Mouse (Mus musculus) thymus, postnatal 4 days (tissue): ENCODE results near the gene Focad.

Experiments used
- DNase-seq: peaks from one replicate; pipeline ENCODE4 v3.0.0; 2021

The Focad gene

DNA sequence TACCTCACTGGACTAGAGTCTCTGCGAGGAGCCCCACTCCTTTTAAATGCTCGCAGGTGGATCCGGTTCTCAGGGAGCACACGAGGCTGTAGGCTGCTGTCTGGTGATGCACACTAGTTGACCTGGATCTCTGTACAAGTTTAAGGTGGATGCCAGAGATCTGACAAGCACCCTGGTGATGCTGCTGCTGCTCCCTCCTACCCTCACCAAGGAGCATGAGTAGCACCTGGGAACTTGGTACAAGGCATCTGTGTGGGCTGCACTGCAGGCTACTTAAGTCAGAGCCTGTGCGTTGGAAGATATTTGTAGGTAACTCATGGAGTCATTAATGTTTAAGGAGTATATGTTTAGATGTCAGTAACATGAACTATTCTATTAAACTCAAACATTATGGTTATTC, 62.5 kb downstream of the Focad start:
- no peak for DNase-seq

DNA sequence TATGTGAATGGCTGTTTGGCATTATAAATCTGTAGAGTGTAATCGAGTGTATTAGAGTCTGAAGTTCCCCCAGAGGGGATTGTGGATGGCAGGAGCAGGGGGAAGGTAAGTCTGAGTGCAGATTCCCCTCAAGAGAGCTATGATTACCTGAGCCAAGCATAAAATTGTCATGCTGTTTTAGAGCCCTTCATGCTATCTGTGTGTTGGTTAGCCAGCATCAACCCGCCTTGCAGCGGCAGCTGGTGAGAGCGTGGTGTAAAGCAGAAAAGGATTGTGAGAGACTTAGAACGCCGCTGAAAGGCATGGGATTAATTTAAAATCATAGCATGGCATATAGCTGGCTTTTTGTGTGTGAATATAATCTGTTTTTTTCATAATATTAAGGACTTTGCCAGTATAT, 63.2 kb downstream of the Focad start:
- DNase-seq = no peak

DNA sequence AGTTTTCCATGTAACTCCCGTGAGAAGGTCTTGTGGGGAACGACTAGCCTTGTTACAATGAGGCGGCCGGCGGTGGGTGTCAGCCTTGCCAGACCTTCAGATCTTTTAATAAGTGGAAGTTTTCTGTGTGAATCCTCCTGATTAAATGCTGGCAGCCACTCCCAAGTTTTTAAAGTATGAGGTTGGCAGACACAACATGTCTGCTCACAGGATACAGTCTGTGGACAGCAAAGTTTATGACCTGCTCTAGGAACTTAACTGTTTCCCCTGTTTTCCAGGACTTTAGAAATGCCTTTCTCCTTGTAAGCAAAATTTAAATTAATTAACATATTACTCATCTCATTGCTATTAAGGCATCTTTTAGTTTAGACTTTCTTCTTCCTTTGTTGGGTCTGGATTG, 64.8 kb downstream of the Focad start:
- no peak for DNase-seq

DNA sequence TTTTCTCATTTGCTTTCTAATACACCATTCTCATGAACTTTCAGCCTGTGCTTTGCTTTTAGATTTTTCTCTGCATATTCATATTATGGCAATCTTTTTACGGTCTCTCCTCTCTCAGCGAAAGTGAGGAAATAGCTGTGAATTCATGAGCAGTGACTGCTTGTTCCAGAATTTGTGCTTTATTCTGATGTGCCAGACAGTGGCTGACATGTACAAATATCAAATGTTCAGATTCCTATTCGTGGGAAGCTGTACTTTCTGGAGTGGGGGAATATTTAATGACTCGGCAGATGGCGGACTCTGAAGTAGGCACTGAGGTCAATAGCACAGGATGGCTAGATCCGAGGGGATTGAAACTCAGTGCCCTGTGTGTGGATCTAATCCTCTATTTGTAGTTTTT, 65.3 kb downstream of the Focad start:
- DNase-seq = no peak

DNA sequence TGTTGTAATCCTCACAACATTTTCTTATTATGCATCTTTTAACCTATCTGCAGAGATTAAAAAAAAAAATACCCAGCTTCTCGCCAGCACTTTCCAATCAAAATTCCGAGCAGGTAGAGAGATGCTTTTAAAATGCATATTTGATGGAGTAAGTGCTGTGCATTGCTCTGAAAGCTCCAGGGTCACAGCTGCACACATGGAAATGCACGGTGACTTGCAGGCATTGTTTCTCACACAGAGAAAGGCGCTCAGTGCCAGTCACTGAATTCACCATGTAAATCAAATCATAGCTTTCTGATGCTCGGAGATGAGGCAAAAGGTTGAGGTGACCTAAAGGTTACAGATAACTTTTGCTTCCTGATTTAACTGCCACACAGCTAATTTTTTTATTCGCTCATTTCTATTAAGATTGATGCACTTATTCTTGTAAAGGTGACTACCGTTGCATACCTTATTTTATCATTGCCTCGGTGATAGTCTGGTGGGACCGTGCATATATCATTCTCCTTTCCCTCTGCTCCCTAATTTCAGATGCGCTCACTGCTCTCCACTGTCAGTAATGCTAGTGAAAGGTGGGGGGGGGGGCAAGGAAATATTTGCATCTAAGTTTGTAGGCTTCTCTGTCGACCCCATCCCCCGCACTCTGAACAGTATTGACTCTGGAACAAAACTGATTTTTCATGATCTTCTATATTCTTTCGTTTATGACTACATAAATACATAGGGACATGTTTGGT, 69.2 kb downstream of the Focad start:
- DNase-seq = no peak

DNA sequence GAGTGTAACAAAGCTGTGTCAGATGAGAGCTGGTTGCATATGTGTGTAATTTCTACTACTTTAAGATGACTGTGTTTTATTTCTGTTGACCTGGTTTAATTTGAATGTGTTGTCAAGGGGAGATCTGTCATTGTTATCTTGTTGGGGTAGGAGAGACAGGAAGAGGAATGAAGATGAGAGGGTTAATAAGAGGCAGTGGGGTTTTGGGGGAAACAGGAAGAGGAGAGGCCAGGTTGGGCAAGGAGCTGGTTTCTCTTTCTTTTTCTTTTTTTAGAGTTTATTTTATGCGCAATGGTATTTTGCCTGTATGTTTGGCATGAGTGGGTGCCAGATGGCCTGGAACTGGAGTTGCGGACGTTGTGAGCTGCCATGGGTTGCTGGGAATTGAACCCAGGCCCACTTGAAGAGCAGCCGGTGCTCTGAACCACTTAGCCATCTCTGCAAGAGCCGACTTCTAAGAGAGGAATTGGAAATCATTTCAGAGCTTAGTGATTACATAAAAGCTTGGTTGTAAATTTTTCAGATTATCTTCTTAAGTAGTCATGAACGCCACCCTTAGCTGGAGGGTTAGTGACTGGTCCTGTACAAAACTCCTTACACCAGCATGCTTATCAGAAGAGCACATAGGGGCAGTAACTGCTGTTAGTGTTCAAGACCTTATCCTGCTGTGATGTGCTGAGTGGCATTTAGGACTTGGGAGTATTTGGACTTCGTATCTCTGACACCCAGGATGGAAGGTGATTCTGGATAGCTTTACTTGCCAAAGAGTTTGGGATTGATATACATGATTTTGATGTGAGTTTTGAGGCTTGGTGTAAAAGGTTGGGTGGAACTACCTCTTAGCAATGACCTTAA, 72.8 kb downstream of the Focad start:
- peak; percentile 37 for DNase-seq

DNA sequence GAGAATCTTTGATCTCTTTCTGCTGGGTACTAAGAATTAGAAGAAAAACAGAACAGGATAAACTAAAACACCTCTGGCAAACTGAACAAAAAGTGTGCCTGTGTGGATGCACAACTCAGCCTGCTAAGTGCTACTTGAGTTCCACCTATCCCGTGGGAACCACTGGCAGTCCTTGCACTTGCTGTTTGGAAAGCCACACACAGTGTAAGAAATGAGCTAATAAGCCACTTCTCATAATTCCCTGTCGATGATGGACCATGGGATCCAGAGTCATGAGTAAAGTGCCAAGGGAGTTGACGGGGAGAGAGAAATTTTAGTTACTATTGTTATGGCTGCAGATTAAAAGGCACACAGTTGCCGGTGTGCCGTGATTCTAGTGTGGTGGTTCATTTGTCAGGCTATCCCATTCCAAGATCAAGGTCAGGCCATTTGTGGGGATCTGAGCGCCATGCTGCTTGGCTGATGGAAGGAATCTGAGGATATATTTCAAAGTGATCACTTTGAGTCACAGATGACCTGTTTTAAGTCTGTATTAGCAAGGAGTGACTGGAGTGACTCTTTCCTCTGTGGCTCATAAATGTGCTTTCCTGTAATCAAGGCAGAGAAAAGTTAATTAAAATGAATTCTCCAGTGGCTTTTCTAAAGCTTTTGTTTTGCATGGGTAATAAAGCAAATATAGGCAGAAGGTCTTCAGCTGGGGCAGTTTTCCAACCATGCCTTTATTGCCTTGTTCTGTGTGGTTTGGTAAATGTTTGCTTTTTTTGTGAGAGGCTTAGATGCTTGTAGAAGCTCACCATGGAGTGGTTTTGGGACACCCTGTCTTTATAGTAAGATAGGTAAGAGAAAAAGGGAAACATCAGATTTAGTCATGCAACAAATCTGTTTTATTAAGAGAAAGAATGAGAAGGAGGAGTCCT, 80.9 kb downstream of the Focad start:
- no peak for DNase-seq

DNA sequence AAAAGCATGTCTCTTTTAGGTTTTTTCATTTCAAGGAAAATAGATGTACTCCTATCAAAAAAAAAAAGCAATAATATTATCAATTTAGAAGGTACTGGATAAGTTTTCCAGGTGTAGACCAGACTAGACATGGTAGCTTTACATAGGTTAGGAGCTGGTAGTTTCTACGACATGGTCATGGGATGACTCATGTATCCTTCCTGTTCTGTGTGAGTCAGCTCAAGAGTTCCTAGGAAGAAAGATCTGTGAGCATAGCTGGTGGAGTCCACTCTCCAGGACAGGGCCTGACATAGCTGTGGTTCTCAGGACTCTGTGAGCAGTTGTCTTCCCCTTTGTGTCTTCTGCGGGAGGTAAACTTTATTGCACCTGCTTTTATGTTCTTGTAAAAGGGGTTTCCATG, 84.9 kb downstream of the Focad start:
- no peak for DNase-seq

DNA sequence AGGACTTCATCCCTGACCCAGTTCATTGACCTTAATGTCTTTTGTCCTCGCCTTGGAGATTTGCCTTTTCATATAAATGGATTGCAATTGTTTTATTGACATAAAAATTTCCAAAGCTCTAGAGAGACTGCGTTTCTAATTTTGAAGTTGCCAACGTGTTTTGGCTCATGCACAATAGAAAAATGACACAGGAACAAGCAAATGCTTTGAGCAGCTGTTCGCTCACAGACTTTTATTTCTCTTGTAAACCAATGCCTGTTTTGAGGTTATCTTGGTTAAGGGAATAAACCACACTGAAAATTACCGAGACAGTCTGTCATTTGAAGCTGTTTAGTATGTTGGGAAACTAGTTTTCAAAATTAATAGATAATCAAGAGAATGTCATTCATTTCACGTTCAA, 89.9 kb downstream of the Focad start:
- DNase-seq = no peak

DNA sequence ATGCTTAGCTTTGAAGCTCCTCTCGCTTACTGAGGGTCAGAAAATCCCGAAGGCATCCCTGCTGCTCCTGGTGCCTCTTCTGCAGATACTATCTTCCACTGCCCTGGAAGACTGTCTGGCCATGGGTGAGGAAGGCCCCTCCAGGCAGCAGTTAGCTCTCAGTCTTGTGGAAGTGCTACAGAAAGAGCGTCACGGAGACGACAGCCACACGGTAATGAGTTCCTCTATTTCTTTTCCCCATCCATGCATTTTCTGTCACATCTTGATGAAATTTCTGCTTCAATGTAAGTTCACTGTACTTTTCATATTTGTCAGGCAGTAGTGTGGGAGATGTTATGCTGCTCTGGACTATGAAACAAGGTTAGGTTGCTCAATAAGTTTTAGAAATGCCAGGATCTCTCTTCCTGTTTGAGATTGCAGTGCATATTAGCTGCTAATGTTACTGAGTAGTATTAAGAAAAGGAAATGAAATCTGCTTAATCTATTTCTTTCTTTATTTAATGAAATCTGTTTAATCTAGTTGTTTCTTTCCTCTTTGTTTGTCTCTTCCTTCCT, 91.5 kb downstream of the Focad start:
- no peak for DNase-seq

DNA sequence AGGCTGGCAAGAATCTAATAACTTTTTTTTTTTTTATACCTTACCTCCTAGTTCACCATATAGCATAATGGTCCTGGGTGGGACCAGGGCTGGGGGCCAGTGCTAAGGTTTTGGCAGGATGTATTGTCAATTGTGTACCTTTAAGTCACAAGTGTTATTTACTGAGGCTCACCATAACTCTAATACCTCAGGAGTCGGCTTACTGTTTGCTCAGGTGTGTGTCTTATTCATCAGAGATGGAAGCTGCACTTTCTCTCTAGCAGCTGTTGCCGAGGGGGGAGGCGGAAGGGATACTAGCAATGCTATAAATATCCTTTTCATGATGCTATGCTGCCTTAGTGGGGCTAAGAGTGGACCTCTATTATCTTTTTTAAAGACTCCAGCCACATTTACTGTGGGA, 93.2 kb downstream of the Focad start:
- no peak for DNase-seq

DNA sequence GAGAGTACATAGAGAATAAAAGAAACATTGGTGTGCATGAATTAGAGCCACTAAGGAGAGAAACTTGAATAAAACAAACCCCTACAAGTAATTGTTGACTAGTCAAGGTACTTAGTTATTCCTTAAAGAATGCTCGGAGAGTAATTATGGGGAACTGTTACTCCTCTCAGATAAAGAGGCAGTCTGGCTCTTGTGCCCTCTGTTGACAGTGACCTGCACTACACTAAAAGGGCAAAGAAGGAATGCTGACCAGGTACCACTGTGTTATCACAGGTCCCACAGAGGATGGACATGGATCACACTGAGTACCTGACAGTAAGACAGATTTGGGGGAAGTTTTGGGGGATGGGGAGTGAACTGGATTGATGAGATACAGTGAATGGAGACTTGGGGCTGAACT, 95.1 kb downstream of the Focad start:
- DNase-seq = peak; percentile 29

DNA sequence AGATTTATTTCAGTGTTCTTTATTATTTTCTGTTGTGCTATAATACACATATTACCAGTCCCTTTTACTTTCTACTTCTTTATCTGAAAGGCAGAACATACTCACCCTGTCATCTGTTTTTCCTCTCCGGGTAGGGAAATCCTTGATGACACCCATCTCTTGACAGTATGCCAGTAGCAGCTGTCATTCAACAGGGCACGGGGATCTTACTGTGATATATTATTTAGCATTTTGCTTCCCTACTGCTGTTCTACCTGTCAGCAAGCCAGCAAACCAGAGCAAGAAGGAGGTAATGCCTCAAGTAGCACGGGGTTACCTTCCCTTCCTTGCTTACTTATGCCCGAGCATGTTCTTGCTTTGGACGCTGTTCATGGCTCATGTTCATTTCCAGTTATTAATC, 99.8 kb downstream of the Focad start:
- DNase-seq = no peak

DNA sequence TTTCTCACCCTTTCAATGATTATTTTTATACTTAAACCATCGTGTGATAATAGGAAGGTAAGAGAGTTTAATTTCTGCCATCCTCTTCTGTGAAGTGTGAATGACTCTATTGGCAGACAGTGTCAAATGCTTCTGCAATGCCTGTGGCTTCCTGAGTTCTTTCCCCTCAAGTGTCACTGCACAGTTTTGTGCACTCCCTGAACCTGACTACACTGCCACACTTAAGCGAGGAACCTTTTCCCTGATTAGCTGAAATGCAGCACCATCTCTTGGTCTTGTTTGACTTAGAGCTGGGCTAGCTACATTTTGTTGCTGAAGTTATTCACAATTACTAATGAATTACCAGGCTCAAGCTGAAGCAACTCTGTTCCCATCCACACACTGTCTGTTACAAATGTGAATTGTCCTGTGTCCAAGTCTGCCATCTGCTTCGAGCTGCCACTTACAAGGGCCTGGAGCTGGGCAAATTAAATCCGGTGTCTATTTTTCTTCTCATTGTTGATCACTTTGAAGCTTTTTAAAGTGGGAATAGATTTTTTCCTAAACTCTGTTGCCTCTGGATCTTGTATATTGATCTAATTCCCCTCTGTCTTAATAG, 101.6 kb downstream of the Focad start:
- DNase-seq = no peak

DNA sequence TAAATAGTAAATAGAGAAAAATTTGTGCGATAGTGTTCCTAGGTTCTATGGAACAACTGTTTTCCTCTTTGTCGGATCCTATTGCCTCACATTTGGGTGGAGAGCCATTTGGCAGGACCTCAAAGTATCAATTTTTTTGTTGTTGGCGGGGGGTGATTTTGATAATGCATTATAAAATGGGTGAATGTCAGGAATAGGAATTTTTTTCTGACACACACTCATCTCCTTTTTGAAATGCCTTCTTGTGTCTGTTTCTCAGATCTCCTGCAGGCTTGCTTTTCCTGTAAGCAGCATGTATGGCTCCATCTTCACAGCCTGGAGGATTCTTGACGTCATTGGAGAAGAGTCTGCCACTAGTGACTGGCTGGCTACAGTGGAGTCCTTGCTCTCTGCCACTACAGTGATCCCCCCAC, 102.1 kb downstream of the Focad start:
- DNase-seq = no peak

DNA sequence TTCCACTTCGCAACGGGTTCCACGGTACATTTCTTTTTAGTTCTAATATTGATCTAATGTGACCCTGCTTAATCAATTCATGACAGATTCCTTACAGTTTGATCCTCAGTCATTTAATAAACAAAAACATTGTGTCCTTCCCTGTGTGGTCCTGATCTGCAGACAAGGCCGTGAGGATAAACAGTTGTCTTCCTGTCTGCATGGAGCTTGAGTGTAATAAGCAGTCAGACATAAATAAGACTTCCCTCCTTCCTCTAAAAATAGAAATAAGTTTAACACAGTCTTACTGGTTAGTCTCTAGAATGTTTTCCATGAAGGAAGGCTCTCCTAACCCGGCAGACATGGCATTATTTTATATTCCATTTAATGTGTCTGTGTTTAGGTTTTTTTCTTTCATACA, 102.8 kb downstream of the Focad start:
- no peak for DNase-seq

DNA sequence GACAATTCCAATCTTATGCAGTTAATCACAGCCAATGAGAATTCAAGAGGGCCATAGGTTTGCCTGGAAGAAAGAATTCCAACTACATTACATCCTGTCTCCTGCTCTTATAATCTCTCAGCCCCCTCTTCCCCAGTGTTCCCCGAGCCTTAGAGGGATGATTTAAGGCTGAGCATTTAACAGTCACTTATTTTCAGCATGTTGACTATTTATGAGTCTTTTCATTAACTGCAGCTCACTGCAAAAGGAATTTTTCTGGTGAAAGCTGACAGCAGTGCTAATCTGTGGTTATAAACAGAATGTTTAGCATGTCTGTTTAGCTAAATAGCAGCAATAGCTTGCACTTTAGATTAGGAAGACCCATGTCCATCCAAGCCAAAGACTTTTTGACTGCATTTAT, 104.8 kb downstream of the Focad start:
- no peak for DNase-seq

DNA sequence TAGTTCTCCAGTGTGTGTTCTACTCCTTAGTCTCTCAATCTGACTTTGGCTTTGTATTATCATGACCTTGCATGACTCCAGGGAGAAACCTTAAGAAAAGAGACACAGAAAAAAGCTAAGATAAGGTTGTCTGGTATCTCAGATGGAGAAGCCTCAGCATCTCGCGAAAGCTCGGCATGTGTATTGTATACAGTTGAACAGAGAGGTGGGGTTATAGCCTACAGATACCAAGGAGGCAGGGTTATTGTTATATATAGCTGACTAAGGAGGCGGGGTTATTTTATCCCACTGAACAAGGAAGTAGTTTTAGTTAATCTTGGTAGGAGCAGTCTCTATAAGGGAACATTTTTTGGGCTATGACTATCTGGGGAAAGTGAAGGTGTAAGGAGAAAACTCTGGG, 106.6 kb downstream of the Focad start:
- DNase-seq = no peak

DNA sequence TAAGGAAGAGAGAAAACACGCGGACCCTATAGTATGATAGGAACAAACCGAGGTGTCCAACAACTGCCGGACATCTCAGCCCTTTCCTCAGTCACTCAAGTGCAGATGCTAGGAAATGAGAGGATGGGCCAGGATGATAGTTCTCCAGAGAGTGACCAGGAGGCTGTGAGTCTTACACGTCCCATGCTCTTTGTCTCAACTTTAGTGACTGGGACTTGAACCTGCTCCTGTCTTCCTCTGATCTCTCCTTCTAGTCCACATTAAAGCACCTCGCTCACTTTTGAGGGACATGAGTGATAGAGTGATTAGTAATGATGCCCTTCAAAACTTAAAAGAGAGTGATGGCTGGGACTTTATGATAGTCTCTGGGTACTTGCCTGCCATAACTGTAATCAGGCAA, 114.2 kb downstream of the Focad start:
- no peak for DNase-seq

DNA sequence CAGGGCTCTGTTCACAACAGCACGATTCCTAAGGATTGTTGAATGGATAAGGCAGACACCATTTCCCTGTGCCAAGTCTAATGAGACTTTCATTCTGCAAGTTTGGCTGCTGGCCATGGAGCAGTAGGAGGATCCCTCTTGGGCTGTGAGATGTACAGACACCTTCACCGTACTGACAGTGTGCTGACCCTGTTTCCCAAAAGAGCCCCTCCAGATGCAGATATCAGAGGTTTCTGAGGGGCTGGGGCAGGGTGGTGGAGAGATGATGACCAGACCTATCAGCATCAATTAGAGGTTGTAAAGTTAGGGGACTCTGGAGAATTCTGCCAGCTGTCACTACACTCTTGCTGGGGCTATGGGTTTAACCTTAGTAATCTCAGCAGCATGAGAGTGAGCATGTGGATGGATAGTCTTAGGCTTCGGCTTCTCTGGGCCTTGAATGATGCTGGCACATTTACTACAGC, 115.0 kb downstream of the Focad start:
- no peak for DNase-seq

DNA sequence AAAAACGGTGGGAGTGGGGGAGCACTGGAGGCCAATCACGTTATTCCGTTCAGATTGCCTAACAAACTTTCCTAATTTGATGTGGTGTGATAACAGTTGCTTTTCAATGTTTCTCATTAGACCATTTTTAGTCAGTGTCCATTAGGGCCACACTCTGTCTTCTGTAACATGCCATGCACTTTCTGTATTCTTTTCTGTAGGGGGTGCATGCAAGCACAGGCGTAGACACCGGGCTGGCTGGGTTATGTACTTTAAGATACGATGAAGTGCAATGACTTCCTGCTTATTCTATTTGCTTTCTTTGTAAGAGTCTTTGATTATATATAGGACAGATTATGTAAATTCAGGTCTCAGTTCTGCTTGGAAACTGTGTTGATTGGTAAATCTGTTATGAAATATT, 116.2 kb downstream of the Focad start:
- no peak for DNase-seq

DNA sequence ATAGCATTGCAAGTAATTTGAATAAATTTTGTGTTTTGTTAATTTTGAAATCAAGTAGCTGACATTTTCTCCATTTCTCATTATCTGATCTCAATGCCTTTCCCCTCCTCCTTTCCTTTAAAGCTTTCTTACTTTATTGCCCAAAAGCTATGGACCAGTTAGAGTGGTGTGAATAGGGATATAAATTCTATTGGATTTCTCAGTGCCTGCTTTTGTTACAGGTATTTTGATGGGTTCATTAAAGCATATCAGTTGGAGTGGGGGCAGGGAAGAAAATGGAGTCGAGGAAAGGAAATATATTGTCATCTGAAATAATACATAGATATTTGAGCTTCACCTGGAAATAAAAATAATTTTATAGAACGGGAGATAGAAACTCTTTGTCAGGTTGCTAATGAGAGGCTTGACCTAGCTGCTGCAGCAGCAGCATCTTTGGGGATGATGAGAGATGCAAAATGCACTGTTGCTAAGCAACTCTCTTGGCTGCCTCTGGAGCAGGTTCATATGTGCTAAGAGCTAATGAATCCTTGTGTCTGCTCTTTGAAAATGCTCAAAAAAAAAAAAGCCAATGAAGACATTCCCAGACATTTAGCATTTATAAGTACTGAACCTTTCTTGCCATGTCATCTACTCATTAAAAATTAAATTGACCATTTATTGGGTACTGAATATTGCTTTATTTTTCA, 116.9 kb downstream of the Focad start:
- DNase-seq = no peak
